Mouse (Mus musculus) heart, adult 2 months (tissue): ENCODE results near the gene Mrpl14. TPM values are rescaled to one million over a fixed set of nuclear protein-coding genes. Genes with fewer than 3 reads are reported as not detected.

ENCODE experiments used
- DNase-seq, 2 experiments: peaks; one replicate each; pipeline ENCODE4 v3.0.0; 2021
- H3K27ac ChIP-seq: fragments of 200-600 bp; 2 replicates; pipeline ENCODE4 v1.8.1; 2022
- H3K27me3 ChIP-seq: fragments of 200-500 bp; 2 replicates; pipeline ENCODE4 v1.6.1; 2012; ENCODE audit warnings: mild to moderate bottlenecking, low read length, inconsistent platforms, mixed read lengths; ENCODE audit not compliant: control insufficient read depth, insufficient read depth
- H3K36me3 ChIP-seq: fragments of 200-500 bp; 2 replicates; pipeline ENCODE4 v1.6.1; 2012; ENCODE audit warnings: low read length, inconsistent platforms; ENCODE audit not compliant: control insufficient read depth, insufficient read depth
- H3K4me1 ChIP-seq: fragments of 200-500 bp; 2 replicates; pipeline ENCODE4 v1.6.1; 2011; ENCODE audit warnings: low read length; ENCODE audit not compliant: control insufficient read depth, insufficient read depth
- H3K4me3 ChIP-seq: fragments of 200-600 bp; 2 replicates; pipeline ENCODE4 v1.8.1; 2022
- H3K79me2 ChIP-seq: fragments of 200-500 bp; replicated peaks from 2 replicates; pipeline ENCODE4 v1.6.1; 2012; ENCODE audit warnings: mild to moderate bottlenecking, inconsistent platforms, low read length, moderate library complexity, mixed read lengths; ENCODE audit not compliant: control insufficient read depth, insufficient read depth
- H3K9ac ChIP-seq: fragments of 200-500 bp; 2 replicates; pipeline ENCODE4 v1.6.1; 2012; ENCODE audit warnings: low read depth, mild to moderate bottlenecking, control low read depth, inconsistent platforms, low read length, mixed read lengths
- CTCF ChIP-seq: fragments of 200-600 bp; IDR thresholded peaks from 2 replicates; pipeline ENCODE4 v1.8.1; 2022; ENCODE audit warnings: antibody characterized with exemption, mild to moderate bottlenecking, moderate library complexity
- EP300 ChIP-seq: fragments of 200-500 bp; IDR thresholded peaks from 2 replicates; pipeline ENCODE4 v1.6.1; 2011; ENCODE audit warnings: low read depth, low read length, control low read depth; ENCODE audit not compliant: insufficient read depth
- POLR2A ChIP-seq: fragments of 200-500 bp; IDR thresholded peaks from 2 replicates; pipeline ENCODE4 v1.6.1; 2011; ENCODE audit warnings: mild to moderate bottlenecking, low read depth, low read length, control low read depth; ENCODE audit not compliant: insufficient read depth
- WGBS: fragments of 180-500 bp; shearing (Covaris S2); methylation state at CpG from one replicate; pipeline ENCODE4 v1.1.7; 2018; 5-methylcytosine and 5-hydroxymethylcytosine counted together
- intact Hi-C: fragments of 180-260 bp; cut with DNase I; formaldehyde crosslinking; loops from one replicate; pipeline ENCODE4 v1.15.1; 2025
- polyA plus RNA-seq: library from polyadenylated mRNA; depleted of rRNA; stranded (reverse); fragments of >200 nt; gene quantifications from 2 replicates; pipeline ENCODE4 v1.2.3, GENCODE M21; 2012
- total RNA-seq, 2 experiments: library from RNA; stranded (reverse); gene quantifications; 2 replicates each; pipeline ENCODE4 v1.2.3; 2021

The Mrpl14 gene
- total and polyA plus RNA-seq, 3 experiments = 149 to 170 (median 161) TPM

DNA sequence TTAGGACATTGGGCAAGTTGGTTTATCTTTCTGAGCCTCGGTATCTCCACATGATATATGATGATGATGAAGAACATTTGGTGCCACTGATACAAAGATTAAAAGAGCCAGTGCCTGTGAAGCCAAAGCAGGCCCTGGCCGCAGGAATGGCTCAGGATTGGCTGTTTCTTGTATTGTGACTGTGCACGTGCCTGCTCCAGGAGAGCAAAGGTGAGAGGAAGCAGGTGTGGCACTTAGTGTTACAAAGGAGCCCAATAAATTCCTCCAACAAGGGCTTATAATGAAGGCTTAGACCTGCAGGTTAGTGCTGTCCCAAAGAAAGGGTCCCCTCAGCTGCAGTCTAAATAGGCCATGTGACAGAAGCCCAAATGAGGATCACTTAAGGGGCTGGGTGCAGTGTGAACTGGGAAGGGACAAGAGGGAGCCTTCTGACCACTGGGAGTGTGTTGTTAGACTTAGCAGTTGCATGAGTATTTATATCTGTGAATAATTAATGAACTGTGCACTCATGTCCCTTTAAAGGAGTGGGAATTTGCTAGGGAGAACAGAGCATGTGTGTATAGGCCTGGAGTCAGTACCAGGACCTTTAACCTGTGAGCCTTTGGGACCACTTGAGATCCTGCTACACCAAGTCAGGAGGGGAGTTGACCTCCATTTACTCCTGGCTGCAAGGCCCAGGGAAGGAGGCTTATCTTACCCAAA, 13.1 kb downstream of the Mrpl14 start:
- Histone ChIP-seq H3K4me3 (no peak overlapping the region), H3K27me3 (no peaks in the 10 kb centered on the region), H3K27ac (no peak overlapping the region; the same call in 1 of the 2 replicates), H3K4me1 (peaks cover 7% of the 10 kb centered on the region), H3K79me2 (no peaks in the 10 kb centered on the region), H3K36me3 (no peaks in the 10 kb centered on the region), H3K9ac (no peak overlapping the region)
- DNase-seq = no peak
- TF ChIP-seq EP300 (no peak), CTCF (no peak), POLR2A (no peak)
- intact Hi-C loops = no loop called here
- 89% methylated on average over 3 of the region's 3 CpGs for WGBS

GRCm38 (mm10) chr17:45700496-45701235, 14.5 kb downstream of the Mrpl14 start:
- peak overlapping the region; percentile 88 for H3K27ac ChIP-seq
- H3K9ac ChIP-seq = 0 out of 2 replicates have a peak overlapping the region, but pooled peaks have one; percentile 34
- TF ChIP-seq CTCF (no peak), EP300 (peak; percentile 60; the same call in 1 of the 2 replicates), POLR2A (peak; percentile 43; the same call in 1 of the 2 replicates)
- no peaks in the 10 kb centered on the region for H3K27me3 ChIP-seq
- no peak overlapping the region; the same call in 1 of the 2 replicates for H3K4me3 ChIP-seq
- H3K79me2 ChIP-seq = no peaks in the 10 kb centered on the region
- intact Hi-C loops = no loop called here
- no peaks in the 10 kb centered on the region for H3K36me3 ChIP-seq
- 57% methylated on average over 9 of the region's 16 CpGs for WGBS
- H3K4me1 ChIP-seq = peaks cover 2% of the 10 kb centered on the region; the same call in 1 of the 2 replicates
- peak; percentile 47 to 75 for DNase-seq

GRCm38 (mm10) chr17:45701236-45701591, 15.1 kb downstream of the Mrpl14 start:
- no peaks in the 10 kb centered on the region for H3K36me3 ChIP-seq
- 54% methylated on average over 9 of the region's 9 CpGs for WGBS
- H3K9ac ChIP-seq = 0 out of 2 replicates have a peak overlapping the region, but pooled peaks have one; percentile 1
- intact Hi-C loops = no loop called here
- peak overlapping the region; percentile 88 for H3K27ac ChIP-seq
- no peak for DNase-seq
- H3K79me2 ChIP-seq = no peaks in the 10 kb centered on the region
- no peak for TF ChIP-seq EP300
- no peak for TF ChIP-seq CTCF
- TF ChIP-seq POLR2A = no peak
- peaks cover 2% of the 10 kb centered on the region; the same call in 1 of the 2 replicates for H3K4me1 ChIP-seq
- no peak overlapping the region for H3K4me3 ChIP-seq
- H3K27me3 ChIP-seq = no peaks in the 10 kb centered on the region

- Histone ChIP-seq H3K36me3 (no peaks in the 10 kb centered on the region), H3K4me3 (no peak overlapping the region), H3K27me3 (no peaks in the 10 kb centered on the region), H3K9ac (no peak overlapping the region), H3K4me1 (peaks cover 2% of the 10 kb centered on the region; the same call in 1 of the 2 replicates), H3K27ac (no peak overlapping the region), H3K79me2 (no peaks in the 10 kb centered on the region)
- TF ChIP-seq EP300 (no peak), CTCF (no peak), POLR2A (no peak)
- 60% methylated on average over 4 of the region's 4 CpGs for WGBS
- DNase-seq = no peak
- intact Hi-C loops = no loop called here
Measured at GRCm38 (mm10) chr17:45702254-45702653, 16.1 kb downstream of the Mrpl14 start.

DNA sequence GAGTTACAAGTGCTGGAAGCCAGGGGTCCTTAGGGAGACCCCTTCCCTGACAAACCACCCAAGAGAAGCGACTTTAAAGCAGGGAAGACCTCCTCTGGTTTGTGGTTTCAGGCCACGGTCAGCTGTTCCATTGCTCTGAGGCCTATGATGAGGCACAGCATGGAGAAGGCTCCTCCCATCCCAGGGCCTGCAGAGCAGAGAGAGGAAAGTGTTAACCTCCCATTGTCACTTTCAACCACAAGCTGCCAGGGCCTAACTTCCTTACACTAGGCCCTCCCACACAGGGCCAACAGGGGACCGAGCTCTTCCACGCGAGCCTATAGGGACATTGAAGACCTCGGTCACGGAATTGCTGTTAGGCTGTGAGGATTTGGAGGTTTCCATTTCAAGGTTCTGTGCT, 17.1 kb downstream of the Mrpl14 start:
- WGBS = 49% methylated on average over 7 of the region's 7 CpGs
- Histone ChIP-seq H3K4me1 (peaks cover 2% of the 10 kb centered on the region; the same call in 1 of the 2 replicates), H3K36me3 (no peaks in the 10 kb centered on the region), H3K79me2 (no peaks in the 10 kb centered on the region), H3K9ac (no peak overlapping the region), H3K27me3 (no peaks in the 10 kb centered on the region), H3K27ac (no peak overlapping the region), H3K4me3 (no peak overlapping the region)
- TF ChIP-seq EP300 (no peak), POLR2A (no peak), CTCF (no peak)
- DNase-seq = no peak
- intact Hi-C loops = no loop called here

DNA sequence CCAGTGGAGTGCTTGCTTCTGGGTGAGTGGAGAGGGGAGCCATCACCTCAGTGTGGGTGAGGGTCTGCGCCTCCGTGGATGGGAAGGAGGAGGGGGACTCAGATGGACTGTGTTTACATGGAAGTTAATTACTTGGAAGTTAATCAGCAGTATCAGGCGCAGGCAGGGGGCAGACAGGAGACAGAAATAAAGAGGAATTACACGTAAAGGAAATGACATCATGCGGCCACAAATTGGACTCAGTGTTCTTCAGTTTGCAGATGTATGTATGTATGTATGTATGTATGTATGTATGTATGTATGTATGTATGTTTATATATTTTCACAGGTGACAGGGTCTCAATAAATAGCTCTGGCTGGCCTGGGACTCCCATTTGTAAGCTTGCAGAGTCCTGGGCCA, 20.7 kb downstream of the Mrpl14 start:
- no peaks in the 10 kb centered on the region for H3K4me1 ChIP-seq
- DNase-seq = no peak
- H3K36me3 ChIP-seq = no peaks in the 10 kb centered on the region
- no peak overlapping the region for H3K27ac ChIP-seq
- no peaks in the 10 kb centered on the region for H3K79me2 ChIP-seq
- 49% methylated on average over 5 of the region's 5 CpGs for WGBS
- no peaks in the 10 kb centered on the region for H3K27me3 ChIP-seq
- no peak for TF ChIP-seq CTCF
- H3K4me3 ChIP-seq = no peak overlapping the region
- intact Hi-C loops = no loop called here
- H3K9ac ChIP-seq = no peak overlapping the region
